Mouse (Mus musculus): Measurements from ENCODE around the gene Uqcrc2.
A peak's percentile ranks its signal among the peaks of the same experiment; 100 is the strongest.

The Uqcrc2 gene

DNA sequence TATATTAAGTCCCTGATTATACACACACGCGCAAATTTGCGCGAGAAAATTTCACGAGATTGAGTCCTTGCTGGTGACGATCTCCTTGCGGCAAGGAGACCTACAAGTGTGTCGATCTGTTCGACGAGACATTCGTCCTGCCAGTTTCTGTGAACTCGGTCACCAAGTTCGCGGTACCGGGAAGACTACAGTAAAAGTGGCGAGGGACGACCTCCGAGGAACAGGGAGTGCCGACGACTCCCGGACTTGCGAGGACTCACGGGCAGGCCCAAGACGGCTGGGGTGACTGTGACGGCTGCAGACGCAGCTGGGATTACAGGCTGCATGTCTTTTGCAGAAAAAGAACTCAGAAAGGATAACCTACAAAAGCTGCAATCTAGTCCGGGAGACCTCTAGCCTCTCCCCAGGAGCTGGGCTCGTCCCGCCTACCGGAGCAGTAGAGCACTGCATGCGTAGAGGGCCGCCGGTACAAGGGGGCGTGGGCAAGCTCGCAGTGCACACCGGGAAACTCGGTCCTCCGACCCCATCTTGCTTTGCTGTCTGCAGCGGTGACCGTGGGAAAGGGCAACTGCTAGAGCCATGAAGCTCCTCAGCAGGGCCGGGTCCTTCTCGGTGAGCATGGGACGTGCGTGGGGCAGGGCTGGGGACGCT lies at the start of gene Uqcrc2:
Uqcrc2 (plus strand) TSS at position 466 of the 651 bp plus-strand sequence.
- peak; percentile 75 for DNase-seq (ENCODE audit: low spot score)

DNA sequence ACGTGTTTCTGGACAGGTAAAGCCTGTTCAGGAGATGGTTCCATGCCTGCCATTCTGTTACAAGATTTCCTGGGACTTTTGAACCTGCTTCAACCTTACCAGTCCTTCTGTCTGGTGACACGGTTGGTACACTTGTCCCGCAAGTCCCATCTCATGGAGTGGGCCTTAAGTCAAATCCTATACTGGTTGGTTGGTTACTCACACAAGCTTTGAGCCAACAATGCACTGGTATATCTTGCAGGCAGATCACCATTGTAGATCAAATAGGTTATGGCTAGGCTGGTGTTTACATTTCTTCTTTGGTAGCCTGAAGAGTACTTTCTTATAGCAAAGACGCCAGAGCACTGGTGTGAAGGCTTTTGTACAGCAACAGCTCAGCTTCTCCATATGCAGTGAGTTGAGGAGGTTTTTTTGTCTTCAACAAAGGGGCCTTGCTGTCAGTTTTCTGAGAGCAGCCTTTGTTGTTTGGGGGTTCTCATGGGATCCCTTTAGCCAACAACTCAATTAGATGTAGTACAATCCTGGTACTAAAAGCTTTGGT lies 37.7 kb upstream of the Uqcrc2 start:
- DNase-seq (ENCODE audit: low spot score), result no peak

- DNase-seq (ENCODE audit: low spot score), result no peak
These were observed 37.2 kb upstream of the Uqcrc2 start for GRCm38 (mm10) chr7:120597744-120598243.

GRCm38 (mm10) chr7:120598355-120598754 lies 36.6 kb upstream of the Uqcrc2 start:
- DNase-seq (ENCODE audit: low spot score), result no peak

DNA sequence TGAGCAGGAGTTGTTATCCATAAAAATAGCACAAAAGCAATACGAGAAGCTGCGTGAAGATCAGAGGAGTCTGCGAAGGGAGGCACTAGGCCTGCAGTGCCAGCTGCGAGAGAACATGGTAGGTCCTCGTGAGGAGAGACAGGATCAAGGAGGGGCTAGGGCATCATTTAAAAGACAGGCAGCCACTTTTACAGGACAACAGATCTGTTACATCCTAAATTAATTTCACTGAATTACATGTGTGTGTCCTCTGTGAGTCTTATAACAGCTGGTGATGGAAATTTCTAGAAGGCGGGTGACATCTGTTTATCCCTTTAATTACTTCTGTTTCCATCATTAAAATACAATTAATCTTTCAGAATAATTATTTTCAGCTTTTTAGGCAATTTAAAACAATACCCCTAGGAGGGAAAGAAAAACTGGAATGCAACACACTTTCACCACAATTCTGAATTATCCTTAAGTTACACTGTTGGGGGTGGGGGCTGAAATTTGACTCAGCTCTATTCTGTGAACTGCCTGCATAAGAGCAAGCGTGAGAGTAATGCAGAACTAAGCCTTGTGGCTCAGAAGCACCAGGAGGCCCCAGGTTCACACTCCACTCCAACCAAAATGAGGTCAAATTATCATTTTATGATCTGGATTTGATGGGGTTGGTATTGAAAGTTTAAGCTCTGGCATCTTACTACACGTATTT lies 14.8 kb upstream of the Uqcrc2 start:
- no peak for DNase-seq (ENCODE audit: low spot score)

DNA sequence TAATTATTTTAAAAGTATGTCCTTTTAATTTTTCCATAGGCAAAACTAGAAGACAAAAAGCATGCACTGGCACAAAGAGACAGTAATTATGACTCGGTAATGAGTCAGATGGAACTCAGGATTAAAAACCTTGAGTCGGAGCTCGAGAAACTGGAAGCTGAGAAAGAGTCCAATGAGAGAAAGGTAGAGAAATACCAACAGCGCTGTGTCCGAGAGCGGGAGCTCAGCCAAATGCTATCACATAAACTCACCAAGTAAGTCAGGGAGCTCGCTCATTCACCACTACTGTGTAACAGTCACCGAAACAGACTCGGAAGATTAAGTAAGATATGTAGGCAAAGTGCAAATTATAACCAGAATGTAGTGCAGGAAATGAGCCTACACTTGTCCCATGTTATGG lies 14.1 kb upstream of the Uqcrc2 start:
- DNase-seq (ENCODE audit: low spot score), result no peak

DNA sequence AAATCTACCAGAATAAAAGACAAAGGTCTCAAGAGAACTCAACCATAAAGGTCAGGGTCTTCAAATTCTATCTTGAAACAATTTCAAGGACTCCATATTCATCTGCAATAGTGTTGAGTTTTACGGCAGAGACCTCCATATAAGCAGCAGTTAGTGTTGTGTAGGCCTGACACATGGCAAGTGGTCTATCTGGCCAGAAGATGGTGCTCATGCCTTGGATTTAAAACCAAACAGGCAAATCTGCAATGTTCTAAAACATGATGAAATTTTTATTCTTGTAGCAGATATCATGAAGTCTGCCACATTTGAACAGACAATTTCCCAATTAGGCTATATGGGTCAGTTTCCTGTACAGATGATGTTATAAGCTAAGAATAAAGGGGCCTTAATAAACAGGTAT lies 2.5 kb upstream of the Uqcrc2 start:
- peak; percentile 23 for DNase-seq (ENCODE audit: low spot score)

GRCm38 (mm10) chr7:120634301-120634700 lies 675 bp upstream of the Uqcrc2 start:
- no peak for DNase-seq (ENCODE audit: low spot score)

- DNase-seq (ENCODE audit: low spot score), result no peak
These were observed 396 bp downstream of the Uqcrc2 start for GRCm38 (mm10) chr7:120635362-120635781.

- no peak for DNase-seq (ENCODE audit: low spot score)
These were observed 845 bp downstream of the Uqcrc2 start for GRCm38 (mm10) chr7:120635821-120636220.

DNA sequence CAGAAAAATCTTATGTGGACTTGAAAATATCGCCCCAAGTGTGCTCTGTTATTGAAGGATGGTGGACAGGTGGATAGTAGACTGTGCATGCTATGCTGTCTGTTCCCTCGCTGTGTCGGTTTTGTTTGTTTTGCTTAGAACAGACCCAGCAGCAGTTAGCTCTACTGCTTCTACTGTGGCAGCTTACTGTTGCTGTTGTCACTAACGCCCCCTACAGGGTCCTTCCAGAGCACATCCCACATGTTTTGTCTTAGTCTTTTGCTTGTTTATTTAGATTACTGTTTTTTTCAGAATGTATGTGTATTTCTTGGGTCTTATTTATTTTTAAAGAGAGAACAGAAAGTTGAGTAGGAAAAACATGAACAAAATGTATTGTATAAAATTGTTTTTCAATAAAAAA lies 8.2 kb downstream of the Uqcrc2 start:
- DNase-seq (ENCODE audit: low spot score), result no peak

DNA sequence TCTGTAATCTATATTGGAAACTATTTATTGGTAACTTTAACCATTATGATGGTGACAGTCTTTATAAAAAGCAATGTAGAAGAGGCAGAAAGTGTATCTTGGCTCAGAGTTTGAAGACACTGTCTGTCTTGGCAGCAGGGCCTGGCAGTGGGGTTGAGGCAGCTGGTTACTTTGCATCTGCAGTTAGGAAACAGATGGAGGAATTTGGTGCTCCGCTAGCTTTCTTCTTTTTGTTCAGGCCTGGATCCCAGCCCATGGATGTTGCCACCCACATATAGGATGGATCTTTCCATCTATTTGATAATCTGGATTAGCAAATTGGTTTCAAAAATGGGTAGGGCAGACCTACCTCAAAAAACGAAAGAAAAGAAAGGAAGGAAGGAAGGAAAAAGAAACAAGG lies 12.9 kb downstream of the Uqcrc2 start:
- peak; percentile 32 for DNase-seq (ENCODE audit: low spot score)

DNA sequence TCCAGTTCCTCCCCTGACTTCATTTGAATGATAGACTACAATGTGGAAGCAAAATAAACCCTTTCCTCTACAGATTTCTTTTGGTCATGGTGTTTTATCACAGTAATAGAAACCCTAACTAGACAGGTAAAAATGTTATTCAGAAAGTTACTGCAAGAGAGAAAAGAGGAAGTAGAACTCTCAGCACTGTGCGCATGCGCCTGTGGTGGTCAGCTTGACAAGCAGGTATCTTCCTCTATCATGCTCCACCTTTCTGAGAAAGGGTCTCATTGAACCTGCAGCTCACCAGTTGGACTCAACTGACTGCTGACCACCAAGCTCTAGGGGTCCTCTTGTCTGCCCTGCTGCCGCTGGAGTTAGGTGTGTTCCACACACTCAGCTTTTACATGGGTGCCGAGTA lies 27.1 kb downstream of the Uqcrc2 start:
- no peak for DNase-seq (ENCODE audit: low spot score)

DNA sequence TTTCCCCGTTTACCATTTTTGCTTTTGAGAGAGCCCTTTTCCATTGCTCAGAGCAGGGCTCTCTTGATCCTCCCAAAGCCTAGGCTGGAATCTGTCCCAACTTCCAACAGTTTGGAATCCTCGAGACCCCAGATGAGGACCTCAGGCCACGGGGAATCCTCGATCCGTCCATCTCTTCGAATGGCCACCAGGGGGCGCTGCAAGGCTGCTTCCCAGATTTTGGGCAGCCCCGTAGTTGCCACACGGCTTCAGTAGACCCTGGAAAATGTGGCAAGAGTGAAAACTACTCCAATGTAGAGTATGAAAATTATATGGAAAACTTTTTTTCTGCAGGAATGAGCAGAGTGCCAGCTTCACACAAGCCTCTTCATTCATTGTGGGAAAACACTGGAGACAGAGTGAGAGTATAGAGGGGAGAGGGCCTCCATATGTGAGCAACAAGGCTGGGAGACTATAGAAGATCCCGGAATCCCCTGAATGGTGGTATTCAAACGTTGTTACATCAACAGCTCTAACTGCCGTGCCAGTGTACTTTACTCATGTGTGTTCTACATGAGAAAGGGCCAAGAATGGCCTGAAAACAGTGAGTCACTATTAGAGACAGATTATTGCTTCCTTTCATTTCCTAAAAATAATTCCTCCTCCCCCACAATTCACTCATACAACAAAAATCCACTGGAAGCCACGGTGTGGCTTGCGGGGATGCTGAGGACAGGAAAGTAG lies 35.3 kb downstream of the Uqcrc2 start, which contains the start of gene Pdzd9:
Pdzd9 (minus strand) TSS at position 191 of the 723 bp plus-strand sequence.
- DNase-seq (ENCODE audit: low spot score), result no peak

- no peak for DNase-seq (ENCODE audit: low spot score)
These were observed 36.3 kb downstream of the Uqcrc2 start for GRCm38 (mm10) chr7:120671271-120671670.

DNA sequence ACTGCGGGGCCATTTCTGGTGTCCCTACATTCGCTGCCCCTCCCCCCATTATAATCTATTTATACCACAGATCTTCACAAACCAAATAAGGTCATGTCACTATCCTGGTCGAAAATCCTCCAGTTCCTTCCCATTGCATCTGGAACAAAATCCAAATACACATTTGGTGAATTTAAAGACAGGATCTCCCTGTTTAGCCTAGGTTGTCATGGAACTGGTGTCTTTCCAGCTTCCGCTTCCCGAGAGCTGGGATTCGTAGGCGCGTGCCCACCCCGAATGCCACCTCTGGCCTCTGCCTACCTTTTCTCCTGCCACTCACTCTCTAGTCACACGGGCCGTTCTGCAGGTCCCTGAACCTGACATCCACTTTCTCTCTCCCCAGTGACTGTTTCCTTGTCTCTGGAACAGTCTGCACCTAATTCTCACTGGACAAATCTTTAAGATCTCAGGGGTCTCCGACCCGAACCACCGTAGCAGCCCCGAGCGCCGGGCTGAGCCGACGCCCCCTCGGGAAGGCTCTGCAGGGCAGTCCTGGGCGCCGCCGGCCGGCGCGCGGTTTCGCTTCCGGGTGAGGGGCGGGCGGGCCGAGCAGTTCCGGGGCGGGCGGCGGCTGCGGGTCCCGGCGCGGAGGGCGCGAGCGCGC lies 42.1 kb downstream of the Uqcrc2 start, which contains the start of gene Mosmo:
Mosmo (plus strand) TSS at position 618 of the 643 bp plus-strand sequence.
- DNase-seq (ENCODE audit: low spot score), result peak; percentile 38

- no peak for DNase-seq (ENCODE audit: low spot score)
These were observed 43.0 kb downstream of the Uqcrc2 start for GRCm38 (mm10) chr7:120677764-120678531.

GRCm38 (mm10) chr7:120679023-120679422 lies 44.0 kb downstream of the Uqcrc2 start:
- no peak for DNase-seq (ENCODE audit: low spot score)

DNA sequence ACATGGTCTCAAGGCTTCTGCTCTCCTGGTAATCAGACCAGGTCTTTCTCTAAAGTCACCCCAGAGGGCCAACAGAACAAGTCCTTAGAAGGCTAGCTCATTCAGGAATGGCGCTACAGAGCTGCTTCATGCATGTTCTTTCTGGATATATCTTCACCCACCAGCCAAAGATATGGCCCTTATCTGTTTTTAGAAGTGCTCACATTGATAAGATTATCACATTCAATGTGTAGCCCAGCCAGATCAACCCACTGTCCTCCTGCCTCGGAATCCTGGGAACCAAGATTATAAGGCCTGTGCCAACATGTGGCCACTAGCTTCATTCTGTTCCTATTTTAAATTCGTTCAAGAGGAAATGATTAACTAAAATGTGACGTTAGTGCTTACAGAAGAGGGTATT lies 47.0 kb downstream of the Uqcrc2 start:
- no peak for DNase-seq (ENCODE audit: low spot score)

GRCm38 (mm10) chr7:120684731-120685161 lies 49.8 kb downstream of the Uqcrc2 start:
- no peak for DNase-seq (ENCODE audit: low spot score)

DNA sequence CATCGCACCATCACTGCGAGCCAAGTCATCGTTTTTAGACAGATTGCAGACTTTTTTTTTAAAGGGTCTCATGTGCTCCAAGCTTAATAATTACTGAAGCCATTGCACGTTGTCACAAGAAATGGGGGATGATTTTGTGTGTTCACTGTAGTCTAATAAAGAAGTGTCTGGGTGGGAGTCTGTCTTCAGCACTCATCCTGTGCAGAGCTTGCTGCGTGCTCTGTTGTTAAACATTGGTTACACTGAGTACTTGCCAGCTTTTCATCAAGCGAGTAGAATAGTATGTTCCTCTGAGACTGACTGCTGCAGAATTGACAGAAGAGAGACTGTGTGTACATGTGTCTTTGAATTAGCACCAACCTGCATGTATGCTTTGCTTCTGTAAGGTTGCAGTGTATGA lies 50.3 kb downstream of the Uqcrc2 start:
- DNase-seq (ENCODE audit: low spot score), result no peak
